Mouse (Mus musculus) G1E (cell line): Measurements from ENCODE around the gene Tbc1d22a.

Experiments used
- CTCF ChIP-seq: IDR thresholded peaks from 2 replicates; pipeline ENCODE4 v1.5.1; 2012; ENCODE audit warnings: low read depth, low read length, inconsistent platforms, mixed read lengths
- GATA1 ChIP-seq: IDR thresholded peaks from 2 replicates; pipeline ENCODE4 v1.6.1; 2012; ENCODE audit warnings: borderline replicate concordance, low read length, inconsistent platforms, mixed read lengths
- GATA2 ChIP-seq: IDR thresholded peaks from 2 replicates; pipeline ENCODE4 v1.6.1; 2012; ENCODE audit warnings: low read depth, low read length, inconsistent platforms, borderline replicate concordance
- POLR2AphosphoS5 ChIP-seq: IDR thresholded peaks from 2 replicates; pipeline ENCODE4 v1.6.1; 2012; ENCODE audit warnings: low read depth, low read length, inconsistent platforms; ENCODE audit not compliant: insufficient replicate concordance
- TAL1 ChIP-seq: conservative IDR thresholded peaks from 2 replicates; pipeline ENCODE4 v1.6.1; 2012; ENCODE audit warnings: low read depth, low read length, inconsistent platforms, mixed read lengths

GRCm38 (mm10) chr15:86444271-86444670, 230.0 kb downstream of the Tbc1d22a start:
- no peak for TF ChIP-seq CTCF
- TF ChIP-seq TAL1 = no peak
- TF ChIP-seq GATA2 = no peak
- TF ChIP-seq GATA1 = no peak
- no peak for TF ChIP-seq POLR2AphosphoS5
